Mouse (Mus musculus) neural tube, embryonic 15.5 days (tissue): Measurements from ENCODE around the gene Slc11a2. TPM values are rescaled to one million over a fixed set of nuclear protein-coding genes. Genes with fewer than 3 reads are reported as not detected.

ENCODE experiments used
- ATAC-seq: fragments of 200-750 bp; cut with Nextera tagmentation; 2 replicates; pipeline ENCODE4 v1.8.0; 2017; ENCODE audit warnings: mild to moderate bottlenecking, moderate TSS enrichment, moderate library complexity; ENCODE audit not compliant: low FRiP score
- H3K27ac ChIP-seq: fragments of 300-500 bp; sonication (generic); replicated peaks from 2 replicates; pipeline ENCODE4 v1.5.1; 2015; ENCODE audit warnings: mild to moderate bottlenecking, inconsistent platforms
- H3K27me3 ChIP-seq: fragments of 300-500 bp; sonication (generic); replicated peaks from 2 replicates; pipeline ENCODE4 v1.6.1; 2015; ENCODE audit warnings: inconsistent platforms
- H3K36me3 ChIP-seq: fragments of 300-500 bp; sonication (generic); 2 replicates; pipeline ENCODE4 v1.6.1; 2015; ENCODE audit warnings: inconsistent platforms
- H3K4me1 ChIP-seq: fragments of 300-500 bp; sonication (generic); 2 replicates; pipeline ENCODE4 v1.6.1; 2015; ENCODE audit warnings: inconsistent platforms
- H3K4me2 ChIP-seq: fragments of 300-500 bp; sonication (generic); 2 replicates; pipeline ENCODE4 v1.6.1; 2015; ENCODE audit warnings: inconsistent platforms, mild to moderate bottlenecking, moderate library complexity
- H3K4me3 ChIP-seq: fragments of 300-500 bp; sonication (generic); replicated peaks from 2 replicates; pipeline ENCODE4 v1.5.1; 2015; ENCODE audit warnings: mild to moderate bottlenecking, inconsistent platforms
- H3K9ac ChIP-seq: fragments of 300-500 bp; sonication (generic); replicated peaks from 2 replicates; pipeline ENCODE4 v1.6.1; 2015; ENCODE audit warnings: mild to moderate bottlenecking, inconsistent platforms
- H3K9me3 ChIP-seq: fragments of 300-500 bp; sonication (generic); replicated peaks from 2 replicates; pipeline ENCODE4 v1.6.1; 2016; ENCODE audit warnings: inconsistent platforms
- WGBS: fragments of 180-500 bp; shearing (Covaris S2); methylation state at CpG from one replicate; pipeline ENCODE4 v1.1.7; 2015; ENCODE audit warnings: mixed read lengths; 5-methylcytosine and 5-hydroxymethylcytosine counted together
- polyA plus RNA-seq: library from polyadenylated mRNA; unstranded; fragments of >200 nt; fragmentation: Nextera tagmentation; extraction: Ambion mirVana; gene quantifications from 2 replicates; pipeline ENCODE4 v1.2.1, GENCODE M21; 2015

Gene Slc11a2
- polyA plus RNA-seq, 1 experiment from 2014 or later, result 23.5 TPM

- no peaks in the 10 kb centered on the region for H3K9me3 ChIP-seq
- 86% methylated on average over 8 of the region's 8 CpGs for WGBS
Measured at GRCm38 (mm10) chr15:100415684-100416083, 9.2 kb downstream of the Slc11a2 start.

GRCm38 (mm10) chr15:100414942-100415341, 9.9 kb downstream of the Slc11a2 start:
- no peak overlapping the region for H3K9ac ChIP-seq
- H3K4me2 ChIP-seq, result no peak overlapping the region
- H3K4me1 ChIP-seq, result peaks cover 16% of the 10 kb centered on the region
- H3K9me3 ChIP-seq, result no peaks in the 10 kb centered on the region
- no peak for ATAC-seq
- no peak overlapping the region for H3K4me3 ChIP-seq
- no peak overlapping the region for H3K27ac ChIP-seq
- WGBS, result 97% methylated on average over 13 of the region's 13 CpGs
- H3K27me3 ChIP-seq, result no peaks in the 10 kb centered on the region
- H3K36me3 ChIP-seq, result peaks cover 12% of the 10 kb centered on the region; the same call in 1 of the 2 replicates

More at GRCm38 (mm10) chr15:100415684-100416083, 9.2 kb downstream of the Slc11a2 start:
- Histone ChIP-seq H3K27ac (no peak overlapping the region), H3K4me1 (peaks cover 23% of the 10 kb centered on the region), H3K36me3 (peaks cover 8% of the 10 kb centered on the region; the same call in 1 of the 2 replicates), H3K27me3 (no peaks in the 10 kb centered on the region), H3K4me3 (no peak overlapping the region), H3K9ac (no peak overlapping the region), H3K4me2 (no peak overlapping the region)
- ATAC-seq, result no peak

- Histone ChIP-seq H3K4me1 (0 out of 2 replicates have a peak, but pooled peaks cover 7% of the 10 kb centered on the region), H3K4me2 (no peak overlapping the region), H3K4me3 (no peak overlapping the region), H3K9me3 (no peaks in the 10 kb centered on the region), H3K27ac (no peak overlapping the region), H3K9ac (no peak overlapping the region), H3K27me3 (no peaks in the 10 kb centered on the region), H3K36me3 (peaks cover 18% of the 10 kb centered on the region)
- no peak for ATAC-seq
- 73% methylated on average over 4 of the region's 4 CpGs for WGBS
Measured at GRCm38 (mm10) chr15:100414011-100414410, 10.9 kb downstream of the Slc11a2 start.

- Histone ChIP-seq H3K4me2 (no peak overlapping the region), H3K27me3 (no peaks in the 10 kb centered on the region), H3K4me1 (0 out of 2 replicates have a peak, but pooled peaks cover 7% of the 10 kb centered on the region), H3K36me3 (peaks cover 24% of the 10 kb centered on the region), H3K9me3 (no peaks in the 10 kb centered on the region), H3K27ac (no peak overlapping the region), H3K9ac (no peak overlapping the region), H3K4me3 (no peak overlapping the region)
- 76% methylated on average over 4 of the region's 5 CpGs for WGBS
- ATAC-seq, result no peak
Measured at GRCm38 (mm10) chr15:100413306-100413705, 11.6 kb downstream of the Slc11a2 start.

GRCm38 (mm10) chr15:100411731-100412130, 13.1 kb downstream of the Slc11a2 start:
- H3K27me3 ChIP-seq, result no peaks in the 10 kb centered on the region
- H3K4me3 ChIP-seq, result no peak overlapping the region
- no peak overlapping the region for H3K27ac ChIP-seq
- H3K9me3 ChIP-seq, result no peaks in the 10 kb centered on the region
- H3K36me3 ChIP-seq, result peaks cover 30% of the 10 kb centered on the region
- WGBS, result 86% methylated on average over 5 of the region's 5 CpGs
- no peak overlapping the region for H3K4me2 ChIP-seq
- no peak for ATAC-seq
- no peak overlapping the region for H3K9ac ChIP-seq
- 0 out of 2 replicates have a peak, but pooled peaks cover 3% of the 10 kb centered on the region for H3K4me1 ChIP-seq

- Histone ChIP-seq H3K9ac (no peak overlapping the region), H3K4me2 (no peak overlapping the region), H3K4me1 (0 out of 2 replicates have a peak, but pooled peaks cover 3% of the 10 kb centered on the region), H3K36me3 (peaks cover 33% of the 10 kb centered on the region), H3K27me3 (no peaks in the 10 kb centered on the region), H3K9me3 (no peaks in the 10 kb centered on the region), H3K27ac (no peak overlapping the region), H3K4me3 (no peak overlapping the region)
- WGBS, result 63% methylated on average over 14 of the region's 14 CpGs
- ATAC-seq, result no peak
Measured at GRCm38 (mm10) chr15:100410918-100411672, 13.8 kb downstream of the Slc11a2 start.

GRCm38 (mm10) chr15:100406088-100406487, 18.8 kb downstream of the Slc11a2 start:
- Histone ChIP-seq H3K27ac (no peak overlapping the region), H3K4me2 (no peak overlapping the region), H3K9me3 (no peaks in the 10 kb centered on the region), H3K9ac (no peak overlapping the region), H3K36me3 (peaks cover 75% of the 10 kb centered on the region), H3K4me1 (no peaks in the 10 kb centered on the region), H3K4me3 (no peak overlapping the region), H3K27me3 (no peaks in the 10 kb centered on the region)
- 86% methylated on average over 5 of the region's 5 CpGs for WGBS
- no peak for ATAC-seq

- Histone ChIP-seq H3K36me3 (peaks cover 86% of the 10 kb centered on the region), H3K9me3 (no peaks in the 10 kb centered on the region), H3K4me3 (no peak overlapping the region), H3K4me2 (no peak overlapping the region), H3K9ac (no peak overlapping the region), H3K4me1 (no peaks in the 10 kb centered on the region), H3K27me3 (no peaks in the 10 kb centered on the region), H3K27ac (no peak overlapping the region)
- WGBS, result 96% methylated on average over 16 of the region's 16 CpGs
- no peak for ATAC-seq
Measured at GRCm38 (mm10) chr15:100403318-100404000, 21.4 kb downstream of the Slc11a2 start.

- Histone ChIP-seq H3K4me1 (no peaks in the 10 kb centered on the region), H3K9me3 (no peaks in the 10 kb centered on the region), H3K4me2 (no peak overlapping the region), H3K27me3 (no peaks in the 10 kb centered on the region), H3K9ac (no peak overlapping the region), H3K36me3 (peaks cover 86% of the 10 kb centered on the region), H3K4me3 (no peak overlapping the region), H3K27ac (no peak overlapping the region)
- WGBS, result 93% methylated on average over 4 of the region's 4 CpGs
- no peak for ATAC-seq
Measured at GRCm38 (mm10) chr15:100402798-100403197, 22.1 kb downstream of the Slc11a2 start.

GRCm38 (mm10) chr15:100402347-100402746, 22.5 kb downstream of the Slc11a2 start:
- WGBS, result 94% methylated on average over 14 of the region's 14 CpGs
- Histone ChIP-seq H3K4me3 (no peak overlapping the region), H3K4me2 (no peak overlapping the region), H3K9me3 (no peaks in the 10 kb centered on the region), H3K36me3 (peaks cover 88% of the 10 kb centered on the region), H3K27me3 (no peaks in the 10 kb centered on the region), H3K4me1 (no peaks in the 10 kb centered on the region), H3K9ac (no peak overlapping the region), H3K27ac (no peak overlapping the region)
- no peak for ATAC-seq

GRCm38 (mm10) chr15:100401811-100402210, 23.1 kb downstream of the Slc11a2 start:
- Histone ChIP-seq H3K27ac (no peak overlapping the region), H3K4me3 (no peak overlapping the region), H3K36me3 (peaks cover 91% of the 10 kb centered on the region), H3K27me3 (no peaks in the 10 kb centered on the region), H3K4me2 (no peak overlapping the region), H3K9me3 (no peaks in the 10 kb centered on the region), H3K4me1 (no peaks in the 10 kb centered on the region), H3K9ac (no peak overlapping the region)
- 97% methylated on average over 4 of the region's 4 CpGs for WGBS
- no peak for ATAC-seq
